Mouse (Mus musculus) liver, embryonic 14.5 days (tissue): Measurements from ENCODE around the gene Sgcd. TPM values are rescaled to one million over a fixed set of nuclear protein-coding genes. Genes with fewer than 3 reads are reported as not detected.

Experiments used
- ATAC-seq: fragments of 200-750 bp; cut with Nextera tagmentation; 2 replicates; pipeline ENCODE4 v1.8.0; 2017; ENCODE audit warnings: moderate number of reproducible peaks, mild to moderate bottlenecking, moderate library complexity; ENCODE audit not compliant: insufficient read depth
- DNase-seq, 3 experiments: peaks; one replicate each; pipeline ENCODE4 v3.0.0-alpha.2; 2012 to 2013; ENCODE audit warnings: low read depth in 3 of 3, low spot score in 3 of 3
- H3K27ac ChIP-seq: fragments of 300-500 bp; sonication (generic); 2 replicates; pipeline ENCODE4 v1.5.1; 2014; ENCODE audit warnings: moderate library complexity, mild to moderate bottlenecking, control low read depth, inconsistent platforms
- H3K27me3 ChIP-seq: fragments of 300-500 bp; sonication (generic); 2 replicates; pipeline ENCODE4 v1.6.1; 2014; ENCODE audit warnings: mild to moderate bottlenecking, low read length, moderate library complexity; ENCODE audit not compliant: control insufficient read depth, insufficient read depth
- H3K36me3 ChIP-seq: fragments of 300-500 bp; sonication (generic); replicated peaks from 2 replicates; pipeline ENCODE4 v1.6.1; 2014; ENCODE audit warnings: low read depth; ENCODE audit not compliant: control insufficient read depth, insufficient read depth
- H3K4me1 ChIP-seq, 2 experiments: fragments of 200-500 bp in 1 of 2; fragments of 300-500 bp in 1 of 2; sonication (generic) in 1 of 2; replicated peaks; 2 replicates each; pipeline ENCODE4 v1.6.1; 2012 to 2014; ENCODE audit warnings: antibody characterized with exemption in 1 of 2, inconsistent platforms in 1 of 2, low read length in 1 of 2; ENCODE audit not compliant: control insufficient read depth in 2 of 2, insufficient read depth in 2 of 2
- H3K4me2 ChIP-seq: fragments of 300-500 bp; sonication (generic); 2 replicates; pipeline ENCODE4 v1.6.1; 2014; ENCODE audit warnings: low read depth, mild to moderate bottlenecking, control low read depth, moderate library complexity
- H3K4me3 ChIP-seq, 2 experiments: fragments of 200-500 bp in 1 of 2; fragments of 300-500 bp in 1 of 2; sonication (generic) in 1 of 2; 2 replicates each; pipeline ENCODE4 v1.5.1; 2012 to 2014; ENCODE audit warnings: low read depth in 2 of 2, low read length in 2 of 2, mild to moderate bottlenecking in 2 of 2, control low read depth in 1 of 2, inconsistent platforms in 1 of 2, moderate library complexity in 1 of 2; ENCODE audit not compliant: insufficient read depth in 1 of 2
- H3K9ac ChIP-seq: fragments of 300-500 bp; sonication (generic); replicated peaks from 2 replicates; pipeline ENCODE4 v1.6.1; 2014; ENCODE audit warnings: mild to moderate bottlenecking, control low read depth, moderate library complexity
- H3K9me3 ChIP-seq: fragments of 300-500 bp; sonication (generic); 2 replicates; pipeline ENCODE4 v1.6.1; 2016; ENCODE audit warnings: low read length, mixed read lengths; ENCODE audit not compliant: control insufficient read depth
- CTCF ChIP-seq: IDR thresholded peaks from 2 replicates; pipeline ENCODE4 v1.5.1; 2016; ENCODE audit warnings: antibody characterized with exemption, low read depth, control low read depth
- EP300 ChIP-seq: IDR thresholded peaks from 2 replicates; pipeline ENCODE4 v1.6.1; 2016; ENCODE audit warnings: antibody characterized with exemption, low read depth
- WGBS: fragments of 180-500 bp; shearing (Covaris S2); extraction: QIAGEN DNeasy Blood & Tissue Kit; methylation state at CpG from one replicate; pipeline ENCODE4 v1.1.7; 2014; ENCODE audit not compliant: insufficient replicate concordance; 5-methylcytosine and 5-hydroxymethylcytosine counted together
- polyA plus RNA-seq, 2 experiments: library from polyadenylated mRNA; depleted of rRNA in 1 of 2; stranded (reverse) in 1 of 2; unstranded in 1 of 2; fragments of >200 nt; fragmentation: Nextera tagmentation in 1 of 2; extraction: Ambion mirVana in 1 of 2; gene quantifications; 2 replicates each; pipeline versions ENCODE4 v1.2.1 to v1.2.3; 2012 to 2014

Sgcd gene
- polyA plus RNA-seq, 2 experiments: 0.04 to 0.08 TPM

DNA sequence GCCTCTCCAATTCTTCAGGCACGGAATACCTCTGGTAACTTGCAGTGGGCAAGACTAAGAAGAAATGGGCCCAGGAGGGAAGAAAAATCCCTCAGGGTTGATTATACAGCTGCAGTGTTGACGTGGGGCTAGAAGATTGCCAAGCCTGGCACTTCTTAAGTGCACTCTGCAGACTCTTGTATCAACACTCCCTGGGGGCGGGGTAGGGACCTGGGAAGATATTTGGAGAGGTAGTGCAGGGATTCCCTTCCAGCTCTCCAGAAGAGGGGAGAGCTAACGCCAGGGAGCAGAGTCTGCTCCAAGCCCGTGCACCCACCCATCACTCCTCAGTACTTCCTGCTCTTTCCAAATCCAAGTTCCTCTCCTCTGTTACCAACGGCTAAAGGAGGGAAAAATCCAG is 967.9 kb downstream of the Sgcd start:
- H3K27ac ChIP-seq: no peak overlapping the region
- no peaks in the 10 kb centered on the region for H3K36me3 ChIP-seq
- no peak overlapping the region for H3K9ac ChIP-seq
- DNase-seq: no peak
- TF ChIP-seq CTCF: no peak
- no peak for TF ChIP-seq EP300
- H3K9me3 ChIP-seq: no peaks in the 10 kb centered on the region
- no peaks in the 10 kb centered on the region for H3K4me1 ChIP-seq
- no peaks in the 10 kb centered on the region for H3K27me3 ChIP-seq
- WGBS: 33% methylated on average over 6 of the region's 6 CpGs
- no peak for ATAC-seq
- H3K4me2 ChIP-seq: no peak overlapping the region
- no peak overlapping the region for H3K4me3 ChIP-seq

GRCm38 (mm10) chr11:47018139-47018538 is 970.6 kb downstream of the Sgcd start:
- no peaks in the 10 kb centered on the region for H3K36me3 ChIP-seq
- H3K9me3 ChIP-seq: no peaks in the 10 kb centered on the region
- no peaks in the 10 kb centered on the region for H3K27me3 ChIP-seq
- WGBS: 47% methylated on average over 2 of the region's 2 CpGs
- no peak overlapping the region for H3K27ac ChIP-seq
- no peak overlapping the region for H3K4me2 ChIP-seq
- no peaks in the 10 kb centered on the region for H3K4me1 ChIP-seq
- no peak overlapping the region for H3K4me3 ChIP-seq
- H3K9ac ChIP-seq: no peak overlapping the region
- DNase-seq: no peak
- no peak for ATAC-seq
- no peak for TF ChIP-seq EP300
- TF ChIP-seq CTCF: no peak

DNA sequence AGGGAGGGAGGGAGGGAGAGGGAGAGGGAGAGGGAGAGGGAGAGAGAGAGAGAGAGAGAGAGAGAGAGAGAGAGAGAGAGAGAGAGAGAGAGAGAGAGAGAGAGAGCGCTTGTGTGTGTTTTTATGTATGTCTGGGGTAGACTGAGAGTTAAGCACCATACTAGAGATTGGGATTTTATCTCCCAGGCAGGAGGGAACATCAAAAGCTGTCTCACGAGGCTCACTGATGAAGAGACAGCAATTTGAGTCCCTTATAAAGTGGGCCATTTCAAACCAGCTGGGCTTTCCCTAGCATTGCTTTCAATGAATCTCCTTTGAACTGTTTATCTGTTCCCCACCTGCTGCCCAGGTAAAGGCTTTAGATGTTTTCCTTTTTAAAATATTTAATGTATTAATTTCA is 973.1 kb downstream of the Sgcd start:
- ATAC-seq: no peak
- no peak for DNase-seq
- H3K27ac ChIP-seq: no peak overlapping the region
- no peak overlapping the region for H3K4me3 ChIP-seq
- no peaks in the 10 kb centered on the region for H3K4me1 ChIP-seq
- no peaks in the 10 kb centered on the region for H3K27me3 ChIP-seq
- H3K9ac ChIP-seq: no peak overlapping the region
- TF ChIP-seq EP300: no peak
- TF ChIP-seq CTCF: no peak
- no peaks in the 10 kb centered on the region for H3K9me3 ChIP-seq
- no peak overlapping the region for H3K4me2 ChIP-seq
- no peaks in the 10 kb centered on the region for H3K36me3 ChIP-seq
- WGBS: 45% methylated on average over 2 of the region's 2 CpGs

GRCm38 (mm10) chr11:47014278-47014677 is 974.5 kb downstream of the Sgcd start:
- no peaks in the 10 kb centered on the region for H3K4me1 ChIP-seq
- no peak overlapping the region for H3K27ac ChIP-seq
- DNase-seq (no peak), ATAC-seq (no peak)
- no peak overlapping the region for H3K4me3 ChIP-seq
- H3K9ac ChIP-seq: no peak overlapping the region
- H3K36me3 ChIP-seq: no peaks in the 10 kb centered on the region
- no peak for TF ChIP-seq CTCF
- TF ChIP-seq EP300: no peak
- no peaks in the 10 kb centered on the region for H3K27me3 ChIP-seq
- H3K9me3 ChIP-seq: no peaks in the 10 kb centered on the region
- H3K4me2 ChIP-seq: no peak overlapping the region

- Histone ChIP-seq H3K9ac (no peak overlapping the region), H3K4me3 (no peak overlapping the region), H3K36me3 (no peaks in the 10 kb centered on the region), H3K4me1 (no peaks in the 10 kb centered on the region), H3K27me3 (no peaks in the 10 kb centered on the region), H3K9me3 (no peaks in the 10 kb centered on the region), H3K27ac (no peak overlapping the region), H3K4me2 (no peak overlapping the region)
- DNase-seq (no peak), ATAC-seq (no peak)
- no peak for TF ChIP-seq EP300
- TF ChIP-seq CTCF: no peak
These were observed 978.6 kb downstream of the Sgcd start for GRCm38 (mm10) chr11:47010166-47010565.
